Mouse (Mus musculus) forebrain, embryonic 10.5 days (tissue): ENCODE results near the gene Asb18. TPM values are rescaled to one million over a fixed set of nuclear protein-coding genes. Genes with fewer than 3 reads are reported as not detected.

Experiments
- DNase-seq: peaks from one replicate; pipeline ENCODE4 v3.0.0-alpha.2; 2017; ENCODE audit warnings: low spot score; ENCODE audit errors: extremely low spot score
- H3K27ac ChIP-seq: fragments of 300-500 bp; sonication (generic); 2 replicates; pipeline ENCODE4 v1.5.1; 2016; ENCODE audit warnings: mild to moderate bottlenecking
- H3K27me3 ChIP-seq: fragments of 300-500 bp; sonication (generic); 2 replicates; pipeline ENCODE4 v1.6.1; 2016; ENCODE audit warnings: mild to moderate bottlenecking; ENCODE audit not compliant: poor library complexity, severe bottlenecking
- H3K36me3 ChIP-seq: fragments of 300-500 bp; sonication (generic); replicated peaks from 2 replicates; pipeline ENCODE4 v1.6.1; 2016; ENCODE audit warnings: mild to moderate bottlenecking, moderate library complexity
- H3K4me1 ChIP-seq: fragments of 300-500 bp; sonication (generic); 2 replicates; pipeline ENCODE4 v1.6.1; 2016
- H3K4me3 ChIP-seq: fragments of 300-500 bp; sonication (generic); 2 replicates; pipeline ENCODE4 v1.5.1; 2016; ENCODE audit warnings: mild to moderate bottlenecking, moderate library complexity
- H3K9me3 ChIP-seq: fragments of 300-500 bp; sonication (generic); 2 replicates; pipeline ENCODE4 v1.6.1; 2016; ENCODE audit warnings: mild to moderate bottlenecking, moderate library complexity
- WGBS: fragments of 180-500 bp; shearing (Covaris S2); methylation state at CpG from one replicate; pipeline ENCODE4 v1.1.7; 2016; 5-methylcytosine and 5-hydroxymethylcytosine counted together
- polyA plus RNA-seq: library from polyadenylated mRNA; unstranded; fragments of >200 nt; fragmentation: Nextera tagmentation; extraction: Ambion mirVana; gene quantifications from 2 replicates; pipeline ENCODE4 v1.2.1, GENCODE M21; 2016

The Asb18 gene
- polyA plus RNA-seq, 1 experiment from 2014 or later = not detected

- Histone ChIP-seq H3K4me1 (peaks cover 93% of the 10 kb centered on the region), H3K4me3 (peak overlapping the region; percentile 59; the same call in 1 of the 2 replicates)
Measured at GRCm38 (mm10) chr1:89928676-89929075, 85.8 kb downstream of the Asb18 start.

GRCm38 (mm10) chr1:89927061-89927661 lies 87.3 kb downstream of the Asb18 start:
- DNase-seq = no peak
- Histone ChIP-seq H3K27ac (no peak overlapping the region), H3K9me3 (no peaks in the 10 kb centered on the region), H3K36me3 (no peaks in the 10 kb centered on the region), H3K27me3 (peaks cover 100% of the 10 kb centered on the region), H3K4me3 (peak overlapping the region; percentile 37), H3K4me1 (peaks cover 93% of the 10 kb centered on the region)
- under 1% methylated on average over 36 of the region's 36 CpGs for WGBS

More at GRCm38 (mm10) chr1:89928676-89929075, 85.8 kb downstream of the Asb18 start:
- Histone ChIP-seq H3K9me3 (no peaks in the 10 kb centered on the region), H3K36me3 (no peaks in the 10 kb centered on the region), H3K27me3 (peaks cover 100% of the 10 kb centered on the region), H3K27ac (no peak overlapping the region)
- under 1% methylated on average over 25 of the region's 25 CpGs for WGBS
- DNase-seq = no peak

- no peaks in the 10 kb centered on the region for H3K36me3 ChIP-seq
- peaks cover 100% of the 10 kb centered on the region for H3K27me3 ChIP-seq
- H3K27ac ChIP-seq = no peak overlapping the region
- peak overlapping the region; percentile 37 for H3K4me3 ChIP-seq
- DNase-seq = peak; percentile 45
- no peaks in the 10 kb centered on the region for H3K9me3 ChIP-seq
- 1% methylated on average over 9 of the region's 9 CpGs for WGBS
- H3K4me1 ChIP-seq = peaks cover 93% of the 10 kb centered on the region
Measured at GRCm38 (mm10) chr1:89926583-89927060, 87.8 kb downstream of the Asb18 start.

GRCm38 (mm10) chr1:89925501-89926190 lies 88.8 kb downstream of the Asb18 start:
- peak; percentile 29 for DNase-seq
- H3K4me3 ChIP-seq = no peak overlapping the region
- H3K4me1 ChIP-seq = peaks cover 84% of the 10 kb centered on the region
- no peaks in the 10 kb centered on the region for H3K36me3 ChIP-seq
- 8% methylated on average over 12 of the region's 12 CpGs for WGBS
- H3K27me3 ChIP-seq = peaks cover 100% of the 10 kb centered on the region
- H3K27ac ChIP-seq = no peak overlapping the region
- H3K9me3 ChIP-seq = no peaks in the 10 kb centered on the region

- WGBS = 2% methylated on average over 14 of the region's 14 CpGs
- peaks cover 100% of the 10 kb centered on the region for H3K27me3 ChIP-seq
- H3K36me3 ChIP-seq = no peaks in the 10 kb centered on the region
- 0 out of 2 replicates have a peak overlapping the region, but pooled peaks have one; percentile 58 for H3K27ac ChIP-seq
- H3K4me1 ChIP-seq = peaks cover 64% of the 10 kb centered on the region
- DNase-seq = no peak
- H3K4me3 ChIP-seq = peak overlapping the region; percentile 43
- H3K9me3 ChIP-seq = peaks cover 7% of the 10 kb centered on the region
Measured at GRCm38 (mm10) chr1:89923642-89924020, 90.8 kb downstream of the Asb18 start.

- H3K4me1 ChIP-seq = peaks cover 64% of the 10 kb centered on the region
- no peaks in the 10 kb centered on the region for H3K36me3 ChIP-seq
- H3K4me3 ChIP-seq = peak overlapping the region; percentile 43
- peak overlapping the region; percentile 58 for H3K27ac ChIP-seq
- H3K9me3 ChIP-seq = peaks cover 11% of the 10 kb centered on the region
- WGBS = under 1% methylated on average over 41 of the region's 41 CpGs
- peak; percentile 53 for DNase-seq
- peaks cover 100% of the 10 kb centered on the region for H3K27me3 ChIP-seq
Measured at GRCm38 (mm10) chr1:89922883-89923641, 91.4 kb downstream of the Asb18 start.

- 2% methylated on average over 7 of the region's 7 CpGs for WGBS
- Histone ChIP-seq H3K4me3 (peak overlapping the region; percentile 43), H3K27me3 (peaks cover 100% of the 10 kb centered on the region), H3K4me1 (peaks cover 60% of the 10 kb centered on the region), H3K9me3 (peaks cover 11% of the 10 kb centered on the region), H3K27ac (0 out of 2 replicates have a peak overlapping the region, but pooled peaks have one; percentile 58), H3K36me3 (no peaks in the 10 kb centered on the region)
- DNase-seq = peak; percentile 53
Measured at GRCm38 (mm10) chr1:89922282-89922681, 92.2 kb downstream of the Asb18 start.

- peaks cover 55% of the 10 kb centered on the region for H3K4me1 ChIP-seq
- WGBS = 4% methylated on average over 10 of the region's 10 CpGs
- no peak overlapping the region for H3K27ac ChIP-seq
- H3K36me3 ChIP-seq = no peaks in the 10 kb centered on the region
- DNase-seq = peak; percentile 34
- peaks cover 100% of the 10 kb centered on the region for H3K27me3 ChIP-seq
- 0 out of 2 replicates have a peak overlapping the region, but pooled peaks have one; percentile 43 for H3K4me3 ChIP-seq
- H3K9me3 ChIP-seq = peaks cover 11% of the 10 kb centered on the region
Measured at GRCm38 (mm10) chr1:89921806-89922205, 92.7 kb downstream of the Asb18 start.

- Histone ChIP-seq H3K27me3 (peaks cover 93% of the 10 kb centered on the region), H3K9me3 (peaks cover 11% of the 10 kb centered on the region), H3K27ac (no peak overlapping the region), H3K4me3 (no peak overlapping the region), H3K36me3 (no peaks in the 10 kb centered on the region), H3K4me1 (peaks cover 29% of the 10 kb centered on the region)
- no peak for DNase-seq
- 81% methylated on average over 6 of the region's 6 CpGs for WGBS
Measured at GRCm38 (mm10) chr1:89919206-89919605, 95.3 kb downstream of the Asb18 start.

- no peak overlapping the region for H3K4me3 ChIP-seq
- H3K4me1 ChIP-seq = peaks cover 21% of the 10 kb centered on the region
- no peaks in the 10 kb centered on the region for H3K36me3 ChIP-seq
- no peak overlapping the region for H3K27ac ChIP-seq
- DNase-seq = no peak
- 9% methylated on average over 18 of the region's 18 CpGs for WGBS
- H3K27me3 ChIP-seq = peaks cover 90% of the 10 kb centered on the region
- H3K9me3 ChIP-seq = peaks cover 11% of the 10 kb centered on the region
Measured at GRCm38 (mm10) chr1:89918111-89918510, 96.4 kb downstream of the Asb18 start.

GRCm38 (mm10) chr1:89913611-89914010 lies 100.9 kb downstream of the Asb18 start:
- 78% methylated on average over 4 of the region's 4 CpGs for WGBS

GRCm38 (mm10) chr1:89912392-89912791 lies 102.1 kb downstream of the Asb18 start:
- no peak for DNase-seq

More at GRCm38 (mm10) chr1:89913611-89914010, 100.9 kb downstream of the Asb18 start:
- H3K9me3 ChIP-seq = peaks cover 3% of the 10 kb centered on the region
- DNase-seq = no peak
- no peak overlapping the region for H3K4me3 ChIP-seq
- H3K27me3 ChIP-seq = peaks cover 83% of the 10 kb centered on the region
- H3K4me1 ChIP-seq = peaks cover 16% of the 10 kb centered on the region
- no peaks in the 10 kb centered on the region for H3K36me3 ChIP-seq
- H3K27ac ChIP-seq = no peak overlapping the region

More at GRCm38 (mm10) chr1:89912392-89912791, 102.1 kb downstream of the Asb18 start:
- Histone ChIP-seq H3K4me3 (no peak overlapping the region), H3K36me3 (no peaks in the 10 kb centered on the region), H3K27me3 (peaks cover 70% of the 10 kb centered on the region), H3K27ac (no peak overlapping the region), H3K9me3 (peaks cover 1% of the 10 kb centered on the region; the same call in 1 of the 2 replicates), H3K4me1 (peaks cover 12% of the 10 kb centered on the region)
- WGBS = 50% methylated on average over 5 of the region's 5 CpGs
